Mouse (Mus musculus) 3T3-L1 (cell line): Measurements from ENCODE around the gene 6030452D12Rik.
A peak's percentile ranks its signal among the peaks of the same experiment; 100 is the strongest.

ENCODE experiments used
- DNase-seq: peaks from one replicate; pipeline ENCODE4 v3.0.0-alpha.2; 2015; ENCODE audit warnings: low read depth, low spot score

Gene 6030452D12Rik

DNA sequence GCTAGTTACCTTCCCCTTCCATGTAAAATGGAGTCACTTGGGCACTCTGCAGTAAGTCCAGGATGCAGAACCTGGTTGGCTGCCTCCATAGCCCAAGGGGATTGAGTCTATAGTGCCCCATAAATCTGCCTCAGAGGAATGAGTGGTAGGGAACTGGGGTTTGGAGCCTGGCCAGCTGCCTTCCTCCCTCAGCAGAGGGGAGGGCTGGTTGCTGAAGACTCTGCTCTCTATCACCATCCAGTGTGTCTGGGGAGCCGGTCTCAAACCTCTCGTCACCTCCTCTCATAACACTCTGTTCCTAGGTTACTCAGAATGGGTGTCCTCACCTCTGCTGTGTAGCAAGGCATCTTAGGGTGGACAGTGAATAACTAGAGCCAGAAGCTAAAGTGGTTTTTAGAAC is 16.3 kb downstream of the 6030452D12Rik start:
- DNase-seq: peak; percentile 86

GRCm38 (mm10) chr8:106518763-106519162 is 18.4 kb downstream of the 6030452D12Rik start:
- peak; percentile 92 for DNase-seq

GRCm38 (mm10) chr8:106520578-106520977 is 20.3 kb downstream of the 6030452D12Rik start:
- DNase-seq: no peak

GRCm38 (mm10) chr8:106521845-106522244 is 21.5 kb downstream of the 6030452D12Rik start:
- DNase-seq: peak; percentile 63

GRCm38 (mm10) chr8:106526725-106527124 is 26.4 kb downstream of the 6030452D12Rik start:
- DNase-seq: no peak

- DNase-seq: peak; percentile 75
Measured at GRCm38 (mm10) chr8:106527241-106528036, 27.1 kb downstream of the 6030452D12Rik start.

DNA sequence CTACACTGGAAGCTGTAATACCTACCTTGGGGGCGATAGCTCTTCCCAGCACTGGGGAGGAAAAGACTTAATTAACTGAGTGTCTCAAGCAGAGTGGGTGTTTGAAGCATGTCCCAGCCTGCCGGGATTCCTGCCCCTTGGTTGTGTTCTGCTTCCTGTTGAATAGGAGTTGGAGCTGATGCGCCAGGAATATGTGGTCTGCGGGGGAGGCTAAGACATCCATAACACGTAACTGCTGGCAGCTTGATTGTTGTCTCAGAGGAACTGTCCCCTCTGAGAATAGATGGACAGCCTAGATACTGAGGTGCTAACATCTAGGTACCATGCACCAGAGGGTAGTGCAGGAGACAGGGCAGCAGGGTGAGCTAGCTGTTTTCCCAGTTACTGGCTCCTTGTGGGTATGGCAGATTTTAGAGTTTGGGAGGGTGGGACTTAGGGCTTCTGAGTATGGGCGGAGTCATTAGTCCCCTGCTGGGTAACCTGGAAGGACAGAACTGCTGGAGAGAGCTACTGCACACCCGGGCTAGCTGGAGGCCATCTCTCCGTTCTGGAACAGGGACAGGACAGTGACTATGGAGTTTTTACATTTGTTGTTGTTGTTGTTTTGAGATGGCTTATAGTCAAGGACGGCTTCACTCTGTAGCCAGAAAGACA is 28.4 kb downstream of the 6030452D12Rik start:
- DNase-seq: no peak

DNA sequence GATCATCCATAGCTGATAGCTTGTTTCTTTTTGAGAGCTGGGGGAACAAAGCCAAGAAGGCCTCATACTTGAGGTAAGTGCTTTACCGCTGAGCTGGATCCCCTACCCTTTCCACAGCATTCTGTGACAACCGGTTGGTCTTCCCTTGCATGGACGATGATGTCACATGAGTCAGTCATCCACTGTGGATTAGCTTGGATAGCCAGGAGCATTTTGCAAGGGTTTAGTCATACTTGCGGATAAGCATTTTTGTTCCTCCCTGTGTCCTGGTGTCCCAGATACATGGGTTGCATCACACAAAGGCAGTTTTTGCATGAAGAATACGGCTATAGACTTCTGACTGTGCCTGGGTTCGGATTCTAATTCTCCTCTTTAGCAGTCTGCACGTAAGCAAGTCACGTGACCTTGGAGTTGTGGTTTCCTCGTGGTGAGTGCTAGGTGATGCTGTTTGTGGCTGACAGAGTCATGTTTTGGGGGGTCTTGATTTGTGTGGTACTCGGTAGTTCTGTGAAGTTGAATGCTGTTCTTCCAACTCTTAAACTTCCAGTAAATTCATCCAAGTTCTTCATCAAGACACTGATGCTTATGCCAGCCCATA is 29.7 kb downstream of the 6030452D12Rik start:
- DNase-seq: peak; percentile 98

DNA sequence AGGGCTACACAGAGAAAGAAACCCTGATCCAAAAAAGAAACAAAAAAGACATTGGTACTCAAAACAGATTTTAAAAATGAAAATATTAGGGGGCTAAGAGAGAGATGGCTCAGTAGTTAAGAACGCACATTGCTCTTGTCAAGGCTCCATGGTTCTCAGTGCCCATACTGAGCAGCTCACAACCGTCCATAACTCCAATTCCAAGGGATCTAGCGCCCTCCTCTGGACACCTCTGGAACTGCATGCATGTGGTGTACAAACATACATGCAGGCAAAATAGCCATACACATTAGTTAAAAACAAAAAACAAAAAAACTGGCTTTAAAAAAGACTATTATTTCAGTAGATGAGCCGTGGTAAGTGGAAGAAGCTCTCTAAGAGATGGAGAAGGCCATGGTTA is 30.2 kb downstream of the 6030452D12Rik start:
- peak; percentile 54 for DNase-seq

GRCm38 (mm10) chr8:106533709-106534108 is 33.4 kb downstream of the 6030452D12Rik start:
- DNase-seq: no peak

DNA sequence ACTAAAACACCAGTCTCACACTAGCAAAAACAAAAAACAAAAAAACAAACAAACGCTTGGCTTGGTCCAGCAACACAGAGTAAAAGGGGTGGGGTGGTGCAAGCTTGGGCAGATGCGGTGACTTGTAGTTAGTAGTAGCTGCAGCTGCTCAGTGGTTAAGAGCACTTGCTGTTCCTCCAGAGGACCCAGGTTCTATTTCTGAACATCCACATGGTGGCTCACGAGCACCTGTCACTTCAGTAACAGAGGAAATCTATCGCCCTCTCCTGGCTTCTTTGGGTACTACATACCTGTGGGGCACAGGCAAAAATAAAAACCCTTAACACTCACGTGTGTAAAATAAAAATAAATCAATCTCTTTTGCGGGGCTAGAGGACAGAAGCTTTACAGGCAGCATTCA is 34.1 kb downstream of the 6030452D12Rik start:
- peak; percentile 85 for DNase-seq

GRCm38 (mm10) chr8:106535448-106535847 is 35.1 kb downstream of the 6030452D12Rik start:
- no peak for DNase-seq

DNA sequence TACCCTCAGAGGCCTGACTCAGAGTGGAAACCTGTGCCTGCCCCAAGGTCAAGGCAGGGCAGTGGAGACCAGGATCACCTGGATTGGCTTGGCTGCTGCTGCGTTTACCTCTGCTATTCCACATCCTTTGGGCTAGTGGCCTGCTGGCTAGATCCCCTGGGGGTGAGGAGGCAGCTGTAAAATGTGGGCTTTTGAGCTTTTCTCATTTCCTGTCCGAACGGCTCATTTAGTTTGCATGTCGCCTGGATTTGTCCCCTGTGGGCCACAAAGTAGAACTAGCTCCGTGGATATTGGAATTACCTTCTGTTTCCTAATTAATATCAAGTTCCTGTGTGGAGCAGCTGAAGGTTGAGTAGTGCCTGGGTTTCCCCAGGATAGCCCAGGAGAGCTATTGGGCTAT is 38.9 kb downstream of the 6030452D12Rik start:
- DNase-seq: no peak

- no peak for DNase-seq
Measured at GRCm38 (mm10) chr8:106541002-106541401, 40.7 kb downstream of the 6030452D12Rik start.

- DNase-seq: no peak
Measured at GRCm38 (mm10) chr8:106543043-106543442, 42.7 kb downstream of the 6030452D12Rik start.

DNA sequence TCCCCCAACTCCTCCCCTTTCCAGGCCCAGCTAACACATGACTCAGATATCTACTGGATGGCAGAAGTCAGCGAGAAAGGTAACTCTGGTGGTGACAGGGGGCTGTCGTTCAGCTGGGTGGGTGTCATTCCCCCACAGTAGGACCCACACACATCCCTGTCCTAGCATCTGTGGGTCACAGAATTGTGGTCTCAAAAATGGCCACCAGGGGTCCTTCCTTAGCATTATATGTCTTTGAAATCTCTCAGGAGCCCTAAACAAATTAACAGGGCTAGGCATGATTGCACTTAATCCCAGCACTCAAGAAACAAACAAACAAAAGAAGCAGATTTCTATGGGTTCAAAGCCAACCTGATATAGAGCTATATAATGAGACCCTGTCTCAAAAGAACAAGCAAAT is 44.8 kb downstream of the 6030452D12Rik start:
- DNase-seq: peak; percentile 31

DNA sequence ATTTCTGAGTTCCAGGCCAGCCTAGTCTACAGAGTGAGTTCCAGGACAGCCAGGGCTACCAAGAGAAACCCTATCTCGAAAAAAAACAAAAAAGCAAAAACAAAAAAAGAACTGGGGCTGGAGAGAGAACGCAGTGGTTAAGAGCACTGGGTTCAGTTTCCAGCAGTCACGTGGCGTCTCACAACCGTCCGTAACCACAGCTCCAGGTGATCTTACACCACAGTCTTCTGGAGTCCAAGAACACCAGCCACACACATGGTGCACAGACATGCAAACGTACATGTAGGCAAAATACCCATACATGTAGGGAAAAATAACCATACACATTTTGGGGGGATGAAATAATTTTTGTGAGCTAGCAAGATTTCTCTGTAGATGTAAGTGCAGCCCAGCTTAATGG is 46.4 kb downstream of the 6030452D12Rik start:
- no peak for DNase-seq

- DNase-seq: no peak
Measured at GRCm38 (mm10) chr8:106548366-106548936, 48.1 kb downstream of the 6030452D12Rik start.

- DNase-seq: no peak
Measured at GRCm38 (mm10) chr8:106550906-106551305, 50.6 kb downstream of the 6030452D12Rik start.

GRCm38 (mm10) chr8:106554011-106554410 is 53.7 kb downstream of the 6030452D12Rik start:
- no peak for DNase-seq

DNA sequence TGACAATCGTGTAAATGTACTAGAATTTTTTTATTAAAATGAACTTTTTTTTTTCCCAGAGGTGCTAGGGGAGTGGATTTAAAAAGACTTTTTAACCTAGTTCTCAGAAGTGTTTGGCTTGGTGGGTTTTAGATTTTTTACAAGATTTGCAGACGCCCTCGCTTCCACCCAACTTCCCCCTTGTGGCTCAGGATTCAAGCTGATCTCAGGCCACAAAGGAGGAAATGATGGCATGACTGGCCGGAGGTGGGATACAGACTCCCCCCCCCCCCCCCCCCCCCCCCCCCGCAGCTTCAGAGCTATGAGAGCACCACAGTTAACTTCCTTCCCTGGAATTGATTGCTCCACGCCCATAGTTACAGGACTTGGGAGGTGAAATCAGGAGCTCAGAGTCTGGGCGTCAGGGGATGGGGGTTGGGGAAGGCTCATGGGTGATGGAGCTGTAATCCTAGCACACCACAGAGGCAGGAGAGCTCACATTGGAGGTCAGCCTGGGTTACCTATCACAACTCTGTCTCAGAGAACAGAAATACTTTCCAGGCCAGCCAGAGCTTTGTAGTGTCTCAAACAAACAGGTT is 55.8 kb downstream of the 6030452D12Rik start:
- no peak for DNase-seq
